Mouse (Mus musculus) 3T3-L1 (cell line): ENCODE data around the gene Tyrobp.

ENCODE experiments used
- DNase-seq: peaks from one replicate; pipeline ENCODE4 v3.0.0-alpha.2; 2015; ENCODE audit warnings: low read depth, low spot score

The Tyrobp gene

DNA sequence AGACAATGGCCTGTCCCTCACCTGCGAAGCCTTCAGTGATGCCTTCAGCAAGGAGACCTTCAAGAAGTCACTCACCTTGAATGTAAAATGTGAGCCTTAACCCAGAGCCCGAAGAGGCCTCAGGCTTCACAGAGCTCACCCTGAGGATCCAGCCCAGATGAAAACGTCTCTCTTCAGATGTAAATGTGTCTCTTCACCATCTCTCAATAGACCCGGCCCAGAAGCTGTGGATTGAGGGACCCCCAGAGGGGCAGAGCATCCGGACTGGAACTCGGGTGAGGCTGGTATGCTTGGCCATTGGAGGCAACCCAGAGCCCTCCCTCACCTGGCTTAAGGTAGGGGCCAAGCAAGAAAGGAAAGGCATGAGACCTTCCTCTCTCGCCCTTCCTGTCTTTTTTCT lies 50.0 kb downstream of the Tyrobp start:
- DNase-seq: no peak

DNA sequence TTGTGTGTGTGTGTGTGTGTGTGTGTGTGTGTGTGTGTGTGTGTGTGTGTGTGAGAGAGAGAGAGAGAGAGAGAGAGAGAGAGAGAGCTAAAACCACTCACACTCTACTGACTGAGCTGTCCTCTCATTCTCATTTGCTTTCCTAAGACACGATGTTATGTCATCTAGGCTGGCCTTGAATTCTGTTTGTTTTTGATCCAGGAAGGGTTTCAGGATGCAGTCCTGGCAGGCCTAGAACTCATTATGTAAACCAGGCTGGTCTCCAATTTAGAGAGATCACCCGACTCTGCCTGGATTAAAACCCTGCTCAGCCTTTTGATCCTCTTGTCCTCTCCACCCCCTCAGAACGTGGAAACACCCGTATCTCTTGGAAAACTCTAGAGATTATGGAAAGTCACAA lies 50.4 kb downstream of the Tyrobp start:
- no peak for DNase-seq

DNA sequence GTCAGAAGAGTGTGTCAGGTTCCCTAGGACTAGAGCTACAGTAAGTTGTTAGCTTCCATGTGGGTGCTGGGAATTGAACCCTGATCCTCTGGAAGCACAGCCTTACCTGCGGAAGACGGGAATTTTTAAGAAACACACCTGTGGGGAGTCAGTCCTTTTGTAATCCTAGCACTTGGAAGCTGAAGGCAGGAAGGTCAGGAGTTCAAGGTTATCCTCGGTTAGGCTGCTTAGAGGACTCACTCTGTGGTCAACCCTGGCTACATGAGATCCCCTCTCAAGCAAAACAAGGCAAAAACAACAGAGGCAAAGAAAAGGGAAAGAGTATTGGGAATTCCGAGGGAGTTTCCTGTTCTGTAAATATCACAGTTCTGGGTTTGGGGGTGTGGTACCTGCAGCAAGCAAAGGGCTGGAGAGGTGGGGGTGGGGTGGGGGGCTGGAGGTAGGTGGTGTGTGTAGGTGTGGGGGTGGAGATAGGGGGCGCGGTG lies 51.3 kb downstream of the Tyrobp start:
- DNase-seq: no peak
